Mouse (Mus musculus): Measurements from ENCODE around the gene Rmdn3.

DNA sequence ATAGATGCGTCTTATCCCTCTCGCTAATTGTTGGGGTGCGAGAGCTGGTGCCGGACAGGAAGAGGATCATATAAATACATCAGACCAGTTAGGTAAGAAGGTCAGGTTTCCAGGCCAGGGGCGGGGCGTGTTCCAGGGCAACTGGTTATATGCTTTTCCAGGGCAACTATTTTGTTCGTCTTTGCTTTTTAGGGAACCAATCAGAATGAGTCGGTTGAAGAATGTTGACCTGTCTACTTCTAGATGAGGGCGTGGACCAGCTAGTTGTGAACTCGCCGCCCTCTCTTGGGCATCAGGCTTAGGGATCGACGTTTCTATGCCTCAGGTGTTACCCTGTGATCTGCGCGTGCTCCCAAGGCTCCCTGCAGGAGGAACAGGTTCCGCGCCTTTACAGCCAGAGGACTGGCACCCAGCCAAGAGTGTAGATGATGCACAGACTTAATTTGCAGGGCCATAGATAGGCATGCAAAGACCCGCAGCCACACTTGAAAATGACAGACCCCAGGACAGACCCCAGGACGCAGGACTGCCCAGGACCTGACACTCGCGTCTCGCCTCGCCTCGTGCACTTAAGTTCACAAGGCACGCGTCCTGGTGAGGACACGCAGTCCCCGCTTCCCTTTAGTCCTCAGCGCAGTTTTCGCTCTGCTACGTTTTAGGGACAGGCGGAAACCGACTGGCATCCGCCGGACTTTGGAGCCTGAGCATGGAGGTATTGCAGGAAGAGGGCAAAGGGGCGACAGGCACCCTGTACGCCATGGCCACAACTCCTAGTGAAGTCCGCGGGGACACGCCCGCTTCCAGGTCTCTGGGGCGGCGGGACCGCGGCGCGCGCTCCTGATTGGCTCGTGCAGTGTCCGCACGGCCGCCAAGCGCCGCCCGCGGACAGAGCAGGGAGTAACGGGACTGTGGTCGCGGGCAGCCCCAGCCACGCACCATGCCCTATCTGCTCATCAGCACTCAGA is 10.3 kb upstream of the Rmdn3 start, which contains the start of gene Gchfr:
- TF ChIP-seq CTCF (IDR thresholded peaks at IDR 0.05; ENCODE audit: extremely low read depth, insufficient read depth, low read length) (no peak), POLR2A (IDR thresholded peaks at IDR 0.05; ENCODE audit: extremely low read depth, insufficient read depth, low read length) (no peak)
